Mouse (Mus musculus) lung, postnatal 0 days (tissue): ENCODE measurements around the gene Tmem238l. TPM values are rescaled to one million over a fixed set of nuclear protein-coding genes. Genes with fewer than 3 reads are reported as not detected.

Experiments used
- ATAC-seq: fragments of 200-750 bp; cut with Nextera tagmentation; 2 replicates; pipeline ENCODE4 v1.8.0; 2017; ENCODE audit warnings: moderate library complexity
- DNase-seq: peaks from one replicate; pipeline ENCODE4 v3.0.0-alpha.2; 2016; ENCODE audit warnings: low spot score
- H3K27ac ChIP-seq: fragments of 300-500 bp; sonication (generic); 2 replicates; pipeline ENCODE4 v1.5.1; 2014; ENCODE audit warnings: antibody characterized with exemption, mild to moderate bottlenecking, low read length, mixed read lengths
- H3K27me3 ChIP-seq: fragments of 300-500 bp; sonication (generic); replicated peaks from 2 replicates; pipeline ENCODE4 v1.6.1; 2014; ENCODE audit warnings: low read length, mixed read lengths; ENCODE audit not compliant: insufficient read depth
- H3K36me3 ChIP-seq: fragments of 300-500 bp; sonication (generic); 2 replicates; pipeline ENCODE4 v1.6.1; 2014; ENCODE audit warnings: low read length, mixed read lengths; ENCODE audit not compliant: insufficient read depth
- H3K4me1 ChIP-seq: fragments of 300-500 bp; sonication (generic); 2 replicates; pipeline ENCODE4 v1.6.1; 2014; ENCODE audit warnings: antibody characterized with exemption, low read depth, low read length, mixed read lengths; ENCODE audit not compliant: insufficient read depth
- H3K4me2 ChIP-seq: fragments of 300-500 bp; sonication (generic); replicated peaks from 2 replicates; pipeline ENCODE4 v1.6.1; 2014; ENCODE audit warnings: low read depth, mild to moderate bottlenecking, low read length, moderate library complexity, mixed read lengths
- H3K4me3 ChIP-seq: fragments of 300-500 bp; sonication (generic); 2 replicates; pipeline ENCODE4 v1.5.1; 2014; ENCODE audit warnings: low read depth, low read length
- H3K9ac ChIP-seq: fragments of 300-500 bp; sonication (generic); replicated peaks from 2 replicates; pipeline ENCODE4 v1.6.1; 2014; ENCODE audit warnings: low read depth, mild to moderate bottlenecking
- H3K9me3 ChIP-seq: fragments of 300-500 bp; sonication (generic); 2 replicates; pipeline ENCODE4 v1.6.1; 2016; ENCODE audit warnings: low read length, mixed read lengths
- CTCF ChIP-seq: IDR thresholded peaks from 2 replicates; pipeline ENCODE4 v1.5.1; 2016; ENCODE audit warnings: antibody characterized with exemption, mild to moderate bottlenecking
- EP300 ChIP-seq: IDR thresholded peaks from 2 replicates; pipeline ENCODE4 v1.6.1; 2016; ENCODE audit warnings: antibody characterized with exemption, mild to moderate bottlenecking, control low read depth
- WGBS: fragments of 180-500 bp; shearing (Covaris S2); extraction: QIAGEN DNeasy Blood & Tissue Kit; methylation state at CpG from one replicate; pipeline ENCODE4 v1.1.7; 2014; 5-methylcytosine and 5-hydroxymethylcytosine counted together
- polyA plus RNA-seq: library from polyadenylated mRNA; unstranded; fragments of >200 nt; fragmentation: Nextera tagmentation; extraction: Ambion mirVana; gene quantifications from 2 replicates; pipeline ENCODE4 v1.2.1, GENCODE M21; 2015

The Tmem238l gene
- polyA plus RNA-seq, 1 experiment from 2014 or later = not detected

- TF ChIP-seq CTCF (no peak), EP300 (no peak)
- H3K4me3 ChIP-seq = no peak overlapping the region
- H3K4me2 ChIP-seq = no peak overlapping the region
- DNase-seq (no peak), ATAC-seq (no peak)
- no peaks in the 10 kb centered on the region for H3K9me3 ChIP-seq
- H3K27me3 ChIP-seq = no peaks in the 10 kb centered on the region
- H3K36me3 ChIP-seq = no peaks in the 10 kb centered on the region
- no peak overlapping the region for H3K27ac ChIP-seq
- no peak overlapping the region for H3K9ac ChIP-seq
- 57% methylated on average over 3 of the region's 3 CpGs for WGBS
- no peaks in the 10 kb centered on the region for H3K4me1 ChIP-seq
These were observed 28.1 kb upstream of the Tmem238l start for GRCm38 (mm10) chr11:66928311-66928710.

- Histone ChIP-seq H3K4me1 (no peaks in the 10 kb centered on the region), H3K27ac (no peak overlapping the region), H3K27me3 (no peaks in the 10 kb centered on the region), H3K36me3 (no peaks in the 10 kb centered on the region), H3K4me2 (no peak overlapping the region), H3K4me3 (no peak overlapping the region), H3K9me3 (no peaks in the 10 kb centered on the region), H3K9ac (no peak overlapping the region)
- ATAC-seq (no peak), DNase-seq (no peak)
- 71% methylated on average over 9 of the region's 9 CpGs for WGBS
- TF ChIP-seq EP300 = no peak
- TF ChIP-seq CTCF = no peak
These were observed 23.4 kb upstream of the Tmem238l start for GRCm38 (mm10) chr11:66932827-66933599.

GRCm38 (mm10) chr11:66934428-66935173, 21.8 kb upstream of the Tmem238l start:
- Histone ChIP-seq H3K4me3 (no peak overlapping the region), H3K4me1 (no peaks in the 10 kb centered on the region), H3K36me3 (no peaks in the 10 kb centered on the region), H3K27me3 (no peaks in the 10 kb centered on the region), H3K4me2 (no peak overlapping the region), H3K9me3 (no peaks in the 10 kb centered on the region), H3K9ac (no peak overlapping the region), H3K27ac (no peak overlapping the region)
- DNase-seq = no peak
- TF ChIP-seq CTCF (no peak), EP300 (no peak)
- no peak for ATAC-seq
- 49% methylated on average over 7 of the region's 7 CpGs for WGBS

GRCm38 (mm10) chr11:66942011-66942410, 14.4 kb upstream of the Tmem238l start:
- no peak for ATAC-seq

GRCm38 (mm10) chr11:66945224-66945767, 11.1 kb upstream of the Tmem238l start:
- Histone ChIP-seq H3K9me3 (no peaks in the 10 kb centered on the region), H3K4me1 (no peaks in the 10 kb centered on the region), H3K4me3 (no peak overlapping the region), H3K4me2 (no peak overlapping the region), H3K36me3 (no peaks in the 10 kb centered on the region), H3K9ac (no peak overlapping the region), H3K27me3 (no peaks in the 10 kb centered on the region; the same call in 1 of the 2 replicates), H3K27ac (no peak overlapping the region)
- ATAC-seq (no peak), DNase-seq (no peak)
- 54% methylated on average over 2 of the region's 2 CpGs for whole genome bisulfite sequencing
- TF ChIP-seq CTCF (no peak), EP300 (no peak)

More at GRCm38 (mm10) chr11:66942011-66942410, 14.4 kb upstream of the Tmem238l start:
- no peaks in the 10 kb centered on the region for H3K4me1 ChIP-seq
- 91% methylated on average over 5 of the region's 5 CpGs for WGBS
- no peaks in the 10 kb centered on the region for H3K36me3 ChIP-seq
- no peaks in the 10 kb centered on the region; the same call in 1 of the 2 replicates for H3K27me3 ChIP-seq
- H3K27ac ChIP-seq = no peak overlapping the region
- H3K9ac ChIP-seq = no peak overlapping the region
- no peaks in the 10 kb centered on the region for H3K9me3 ChIP-seq
- H3K4me3 ChIP-seq = no peak overlapping the region
- DNase-seq = no peak
- no peak for TF ChIP-seq EP300
- TF ChIP-seq CTCF = no peak
- H3K4me2 ChIP-seq = no peak overlapping the region

- no peak overlapping the region for H3K9ac ChIP-seq
- no peaks in the 10 kb centered on the region for H3K36me3 ChIP-seq
- no peak for DNase-seq
- H3K4me3 ChIP-seq = no peak overlapping the region
- no peak overlapping the region for H3K27ac ChIP-seq
- H3K4me1 ChIP-seq = no peaks in the 10 kb centered on the region
- TF ChIP-seq EP300 = no peak
- TF ChIP-seq CTCF = no peak
- no peaks in the 10 kb centered on the region; the same call in 1 of the 2 replicates for H3K27me3 ChIP-seq
- no peak for ATAC-seq
- H3K9me3 ChIP-seq = no peaks in the 10 kb centered on the region
- H3K4me2 ChIP-seq = no peak overlapping the region
- 49% methylated on average over 6 of the region's 6 CpGs for WGBS
These were observed 9.9 kb upstream of the Tmem238l start for GRCm38 (mm10) chr11:66946521-66946920.
